Mouse (Mus musculus) T-cell, adult 2 months (primary cell): Measurements from ENCODE around the gene Nav2.

Source experiments
- DNase-seq: peaks from one replicate; pipeline ENCODE4 v3.0.0; 2022; ENCODE audit warnings: low spot score

Gene Nav2

DNA sequence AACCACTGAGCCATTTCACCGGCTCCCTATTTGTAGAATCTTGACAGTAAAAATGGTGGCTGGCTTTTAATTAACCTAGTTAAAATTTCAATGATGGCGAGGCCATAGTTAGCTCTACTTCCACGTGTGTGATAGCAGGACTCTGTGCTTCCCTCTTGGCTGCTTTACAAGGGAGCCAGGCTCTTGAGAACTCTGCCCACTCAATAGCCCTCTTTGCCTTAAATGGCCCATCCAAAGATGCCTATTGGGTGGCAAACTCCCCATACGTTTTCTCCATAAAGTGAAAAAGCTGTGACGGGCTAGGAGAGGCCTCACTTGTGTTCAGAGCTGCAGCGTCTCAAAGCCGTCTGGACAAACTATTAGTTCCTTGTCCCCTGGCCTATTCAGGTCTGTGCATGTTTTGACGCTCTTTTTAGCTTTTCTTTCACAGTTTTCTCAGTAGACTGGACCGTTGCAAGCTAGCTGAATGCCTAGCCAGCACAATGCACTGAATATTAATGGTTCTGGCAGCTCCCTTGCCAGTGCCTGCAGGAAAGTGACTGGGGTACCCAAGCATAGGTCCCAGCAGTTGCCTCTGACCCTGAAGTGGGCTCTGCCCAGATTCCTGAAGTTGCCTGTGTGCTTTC, 453.1 kb downstream of the Nav2 start:
- no peak for DNase-seq

DNA sequence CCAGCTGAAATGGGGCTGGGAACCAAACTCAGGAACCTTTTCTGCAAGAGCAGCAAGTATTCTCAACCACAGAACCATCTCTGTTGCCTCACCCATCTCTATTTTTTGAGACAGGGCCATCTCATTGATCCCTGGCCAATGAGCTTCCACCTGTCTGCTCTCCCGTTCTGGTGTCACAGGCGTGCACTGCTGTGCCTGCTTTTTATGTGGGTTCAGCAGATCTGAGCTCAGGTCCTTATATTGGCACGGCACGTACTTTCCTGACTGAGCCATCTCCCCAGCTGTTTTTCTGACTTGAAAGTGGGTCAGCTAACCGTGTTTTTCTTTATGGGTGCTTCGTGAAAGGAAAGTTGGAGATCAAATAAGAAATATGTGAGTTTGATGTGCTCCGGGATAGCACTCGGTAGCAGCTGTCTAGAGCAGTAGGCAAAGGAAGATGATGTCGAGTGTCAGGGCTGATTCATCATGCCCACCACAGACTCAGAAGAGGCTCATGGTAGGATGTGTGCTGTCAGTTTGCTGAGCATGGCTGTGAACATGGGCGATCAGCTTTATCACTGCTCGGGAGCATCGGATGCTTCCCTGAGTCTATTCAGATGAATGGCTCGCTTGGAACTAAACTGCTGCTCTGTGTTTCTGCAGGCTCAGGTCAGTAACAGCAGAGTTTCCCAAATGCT, 456.1 kb downstream of the Nav2 start:
- DNase-seq = peak; percentile 47

DNA sequence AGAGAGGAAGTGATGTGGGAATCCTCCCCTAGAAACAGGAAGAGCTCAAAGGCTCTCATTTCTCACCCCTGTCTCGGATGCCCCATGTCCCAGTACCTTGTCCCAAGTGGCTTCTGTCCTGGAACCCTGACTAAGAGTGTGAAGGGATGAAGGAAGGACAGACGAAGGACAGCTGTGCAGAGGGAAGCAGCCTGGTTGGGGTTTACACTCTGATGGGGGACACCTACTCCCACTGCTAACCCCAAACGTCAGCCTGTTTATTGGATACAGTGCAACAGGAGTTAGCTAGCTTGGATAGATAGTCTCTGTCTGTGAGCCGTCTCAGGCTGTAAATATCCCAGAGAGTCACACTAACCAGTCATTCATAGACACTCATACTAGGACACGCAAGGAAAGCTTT, 460.1 kb downstream of the Nav2 start:
- DNase-seq = no peak

DNA sequence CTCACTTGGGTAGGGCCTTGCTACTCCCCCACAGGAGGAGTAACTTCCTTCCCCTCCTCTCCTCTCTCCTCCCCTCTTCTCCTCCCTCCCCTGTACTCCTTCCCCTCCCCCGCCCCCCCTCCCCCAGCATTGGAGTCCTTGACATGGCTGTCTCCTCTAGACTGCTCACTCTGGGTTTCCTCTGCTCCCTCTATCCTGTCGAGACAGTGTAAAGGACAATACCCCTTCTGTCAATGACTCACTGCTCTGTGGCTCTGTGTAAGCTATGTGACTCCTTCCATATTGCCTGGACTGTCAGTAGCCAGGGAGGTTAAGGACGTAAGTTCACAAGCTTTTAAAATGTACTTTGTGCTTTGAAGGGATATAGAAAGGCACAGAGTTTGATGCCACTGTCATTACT, 460.5 kb downstream of the Nav2 start:
- DNase-seq = no peak

DNA sequence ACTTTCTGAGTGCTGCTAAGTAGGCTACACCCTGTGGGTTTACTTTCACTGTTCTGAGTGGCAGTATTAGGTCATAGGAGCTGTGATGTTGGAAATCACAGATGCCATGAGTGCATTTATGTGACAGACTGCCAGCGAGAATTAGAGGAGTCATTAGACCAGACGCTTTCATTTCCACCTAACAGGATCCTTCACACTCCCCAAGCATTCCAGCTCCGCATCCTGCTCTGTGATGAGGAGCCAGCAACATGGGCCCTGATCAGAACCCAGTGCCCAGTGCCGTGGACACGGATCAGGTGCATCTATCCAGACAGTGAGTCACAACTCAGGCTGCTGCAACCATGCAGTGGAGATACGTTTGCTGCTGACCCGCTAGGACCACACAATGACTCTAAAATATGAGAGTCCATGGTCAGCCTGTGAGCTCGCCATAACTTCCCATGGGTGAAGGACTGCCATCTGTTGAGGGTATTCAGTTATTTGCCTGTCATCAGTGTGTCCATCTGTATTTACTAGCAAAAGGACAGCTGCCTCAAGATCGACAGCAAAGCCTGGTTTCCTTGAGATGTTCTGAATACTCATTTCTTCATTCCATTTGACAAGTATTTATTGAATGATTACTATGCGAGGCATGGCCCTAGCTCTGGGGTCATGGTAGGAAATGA, 461.4 kb downstream of the Nav2 start:
- DNase-seq = no peak

DNA sequence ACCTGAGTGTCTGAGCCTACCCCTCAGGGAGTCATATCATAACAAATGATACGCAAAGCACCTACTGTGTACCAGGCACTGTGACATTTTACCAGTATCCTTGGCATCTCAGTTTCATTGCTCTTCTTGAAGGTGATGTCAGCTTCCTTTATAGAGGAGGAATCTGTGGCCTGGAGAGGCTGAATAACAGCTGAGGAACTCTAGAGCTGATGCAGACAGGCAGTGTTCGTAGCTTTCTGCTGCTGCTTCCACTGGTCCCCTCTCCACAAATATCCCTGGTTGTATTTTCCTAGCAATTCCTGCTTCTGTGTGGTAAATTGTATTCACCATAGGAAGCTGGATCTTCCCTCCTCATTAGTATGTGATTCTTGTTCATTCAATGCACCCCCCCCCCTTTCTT, 462.8 kb downstream of the Nav2 start:
- no peak for DNase-seq

DNA sequence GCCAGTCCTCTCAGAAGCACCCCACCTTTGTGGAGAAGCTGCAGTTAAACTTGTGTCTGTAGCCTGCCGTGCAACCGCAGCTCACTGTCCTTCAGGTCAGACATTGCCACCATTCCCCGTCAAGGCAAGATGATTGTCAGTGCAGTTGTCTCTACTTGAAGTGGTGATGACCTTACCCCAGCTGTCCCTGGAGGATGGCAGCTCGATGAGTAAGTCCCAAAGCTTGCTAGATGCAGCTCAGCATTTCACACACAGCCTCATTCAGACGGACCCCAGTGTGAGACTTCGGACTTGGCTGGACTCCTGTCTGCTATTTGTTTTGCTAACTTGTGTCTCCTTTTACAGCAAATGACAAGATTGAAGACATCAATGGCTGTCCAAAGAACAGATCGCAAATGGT, 463.5 kb downstream of the Nav2 start:
- DNase-seq = no peak

DNA sequence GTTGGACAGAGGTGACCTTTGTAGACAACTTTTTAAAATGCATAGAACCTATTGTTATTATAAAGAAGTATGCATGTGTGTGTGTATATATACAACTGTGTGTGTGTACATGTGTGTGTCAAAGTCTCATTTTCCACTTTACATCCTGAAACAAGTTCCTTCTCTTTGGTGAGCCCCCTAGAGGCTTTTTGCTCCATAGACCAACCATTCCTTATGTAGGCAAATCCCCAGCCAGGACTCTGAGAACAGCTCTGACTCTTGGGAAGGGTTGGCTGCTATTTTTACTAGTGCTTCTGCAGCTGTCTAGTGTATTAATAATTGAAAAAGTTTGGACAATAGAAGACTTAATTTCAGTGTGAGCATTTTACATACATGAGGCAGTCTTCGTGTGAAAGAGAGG, 464.7 kb downstream of the Nav2 start:
- no peak for DNase-seq

DNA sequence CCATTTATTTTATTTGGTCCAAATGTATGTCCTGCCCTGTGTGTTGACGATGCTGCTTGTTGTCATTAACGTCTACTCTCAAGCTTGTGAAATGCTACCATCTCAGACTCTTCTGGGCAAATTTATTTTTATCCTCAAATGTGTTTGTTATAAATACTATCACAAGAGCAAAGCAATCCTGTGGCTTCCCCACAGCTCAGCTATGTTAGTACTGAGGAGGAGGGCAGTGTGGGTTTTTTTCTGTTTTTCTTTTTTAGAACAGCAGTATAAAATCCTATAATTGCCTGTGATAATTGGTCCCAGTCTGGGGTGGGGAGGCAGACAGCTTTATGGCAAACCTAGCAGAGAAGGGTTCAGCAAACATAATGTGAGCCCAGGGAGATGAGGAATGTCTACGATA, 465.1 kb downstream of the Nav2 start:
- no peak for DNase-seq

DNA sequence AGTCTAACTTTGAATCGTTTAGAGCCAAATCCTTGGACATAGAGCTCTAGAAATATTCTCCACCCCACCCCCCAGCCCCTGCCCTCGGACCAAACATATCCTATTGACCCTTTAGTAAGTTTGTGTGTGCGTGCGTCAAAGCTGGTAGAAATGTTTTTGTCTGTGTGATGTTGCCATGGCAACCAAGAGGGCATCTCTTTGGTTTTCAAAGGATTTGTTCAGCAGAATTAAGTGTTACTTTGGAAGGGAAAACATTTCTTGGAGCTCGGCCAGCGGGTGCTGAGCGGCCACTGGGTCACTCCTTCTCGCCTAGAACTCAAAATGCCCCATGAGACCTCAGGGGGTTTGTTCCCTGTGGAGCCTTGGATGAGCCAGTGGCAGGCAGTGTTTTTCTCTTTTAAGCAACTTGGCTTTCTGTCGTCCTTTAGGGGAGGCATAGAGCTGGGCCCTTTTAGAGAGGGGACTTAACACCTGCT, 467.0 kb downstream of the Nav2 start:
- DNase-seq = no peak

DNA sequence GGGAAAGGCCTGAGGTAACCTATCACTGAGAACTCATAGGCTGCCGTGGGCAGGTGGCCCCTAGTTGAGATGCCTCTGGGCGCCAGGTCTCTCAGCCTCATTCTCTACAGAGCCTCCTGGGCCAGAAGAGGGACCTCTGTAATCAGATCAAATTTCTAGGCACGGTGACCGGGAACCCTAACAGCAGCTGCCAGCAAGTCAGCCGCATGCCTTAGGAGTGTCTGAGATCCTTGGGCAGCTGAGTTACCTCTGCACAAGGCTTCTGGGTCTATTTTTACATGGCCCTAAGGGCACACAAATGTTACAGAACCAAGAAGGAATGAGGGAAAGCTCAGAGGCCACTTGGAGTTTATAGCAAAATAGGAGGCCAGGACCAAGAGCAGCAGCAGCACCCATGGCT, 470.1 kb downstream of the Nav2 start:
- DNase-seq = no peak

DNA sequence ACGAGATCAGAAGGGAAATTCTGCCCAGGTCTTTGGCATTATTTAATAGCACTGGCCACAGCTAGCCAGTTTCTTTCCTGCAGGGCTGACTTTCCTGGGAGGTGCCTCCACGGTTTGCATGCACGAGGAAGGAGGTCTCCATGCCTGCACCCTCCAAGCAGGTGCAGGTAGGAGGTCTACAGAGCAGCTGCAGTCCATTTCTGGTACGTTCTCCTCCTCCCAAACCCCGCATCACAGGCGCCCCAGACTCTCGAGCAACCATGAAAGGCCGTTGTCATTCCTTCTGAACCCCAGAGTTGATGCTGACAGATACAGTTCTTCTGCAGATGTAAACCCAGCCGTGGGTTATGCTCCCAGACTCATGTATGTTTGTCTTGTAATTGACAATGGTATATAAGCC, 472.4 kb downstream of the Nav2 start:
- DNase-seq = no peak

DNA sequence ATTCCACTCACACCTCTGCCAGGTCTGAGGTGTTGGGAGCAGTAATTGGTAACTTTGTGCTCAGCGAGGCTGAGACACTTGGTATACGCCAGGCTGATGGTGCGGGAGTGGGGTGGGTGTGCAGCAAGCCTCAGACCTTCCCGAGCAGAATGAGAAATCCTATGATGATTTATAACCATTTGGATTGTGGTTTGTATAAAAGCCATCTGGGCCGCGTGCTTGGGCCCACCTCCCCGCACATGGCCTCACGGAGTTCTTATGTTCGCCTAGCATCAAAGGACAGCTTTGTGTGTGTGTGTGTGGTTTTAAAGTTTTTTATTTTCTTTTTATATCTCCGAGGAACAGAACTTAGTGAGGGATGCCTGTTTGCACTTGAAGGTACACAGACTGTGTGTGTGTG, 474.4 kb downstream of the Nav2 start:
- no peak for DNase-seq

DNA sequence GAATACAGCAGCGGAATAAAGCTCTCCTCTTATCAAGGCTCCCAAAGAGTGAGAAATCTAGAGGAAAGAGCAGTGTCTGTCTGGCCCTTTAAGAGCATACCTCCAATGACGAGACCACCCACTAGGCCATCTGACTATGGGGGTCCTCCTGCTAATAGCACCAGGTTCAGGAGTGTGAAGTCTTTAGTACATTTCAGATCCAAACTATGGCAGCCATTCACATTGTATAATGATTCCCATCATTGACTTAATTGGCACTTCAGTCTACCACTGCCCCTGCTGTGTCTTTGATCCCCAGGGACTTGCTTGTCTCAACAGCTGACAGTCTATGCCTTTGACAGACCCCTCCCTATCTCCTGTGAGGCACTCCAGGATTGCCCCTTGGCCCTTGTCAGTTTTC, 479.6 kb downstream of the Nav2 start:
- no peak for DNase-seq

DNA sequence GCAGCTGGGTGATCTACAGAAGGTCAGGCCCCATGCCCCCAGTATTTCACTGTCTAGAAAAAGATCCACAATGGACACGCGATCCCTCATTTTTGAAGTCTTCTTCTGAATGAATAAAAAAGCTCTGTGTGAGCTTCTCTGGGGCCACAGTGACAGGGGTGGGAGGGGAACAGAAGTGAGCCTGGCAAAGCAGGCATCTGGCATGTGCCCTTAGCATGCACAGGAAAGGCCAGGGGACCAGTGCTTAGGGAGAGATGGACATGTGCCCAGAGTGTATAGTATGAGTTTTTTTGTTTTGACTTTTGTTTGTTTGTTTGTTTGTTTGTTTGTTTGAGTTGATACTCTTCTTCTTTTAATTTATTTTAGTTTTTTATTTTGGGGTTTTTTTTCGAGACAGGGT, 481.8 kb downstream of the Nav2 start:
- DNase-seq = no peak

DNA sequence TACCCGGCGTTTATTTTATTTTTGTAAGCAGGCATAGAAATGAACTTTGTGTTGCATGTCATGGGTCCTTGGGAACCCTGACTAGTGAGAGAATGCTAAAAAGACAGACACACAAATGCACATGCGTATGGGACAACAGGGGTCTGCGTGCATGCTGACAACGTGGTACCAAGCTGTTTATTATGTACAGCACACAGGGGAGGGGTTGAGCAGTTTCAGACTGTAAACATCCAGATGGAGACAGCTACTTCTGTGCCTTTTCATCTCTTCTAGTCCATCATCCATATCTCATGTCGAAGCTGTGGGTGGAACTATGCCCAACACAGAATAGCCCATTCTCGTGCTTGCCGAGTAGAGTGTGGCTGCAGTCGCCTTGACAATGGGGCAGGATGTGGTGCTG, 482.3 kb downstream of the Nav2 start:
- DNase-seq = no peak

DNA sequence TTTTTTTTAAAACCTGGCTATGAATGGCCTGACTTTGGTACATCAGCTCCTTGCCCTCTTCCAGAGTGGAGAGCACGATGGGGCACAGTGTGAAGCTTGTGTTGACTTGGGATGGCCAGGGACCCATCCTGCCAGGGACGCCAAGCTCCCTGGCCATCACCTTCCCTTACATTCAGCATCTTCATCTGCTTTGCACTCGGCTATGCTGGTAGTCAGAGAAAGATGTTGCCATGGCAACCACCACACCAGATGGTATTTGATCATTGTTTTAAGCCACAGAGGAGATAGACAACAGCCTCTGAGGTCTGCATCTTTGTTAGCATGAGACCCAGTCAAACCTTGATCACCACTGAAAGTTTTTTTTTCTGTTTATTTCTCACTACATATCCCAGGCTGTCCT, 483.7 kb downstream of the Nav2 start:
- no peak for DNase-seq

DNA sequence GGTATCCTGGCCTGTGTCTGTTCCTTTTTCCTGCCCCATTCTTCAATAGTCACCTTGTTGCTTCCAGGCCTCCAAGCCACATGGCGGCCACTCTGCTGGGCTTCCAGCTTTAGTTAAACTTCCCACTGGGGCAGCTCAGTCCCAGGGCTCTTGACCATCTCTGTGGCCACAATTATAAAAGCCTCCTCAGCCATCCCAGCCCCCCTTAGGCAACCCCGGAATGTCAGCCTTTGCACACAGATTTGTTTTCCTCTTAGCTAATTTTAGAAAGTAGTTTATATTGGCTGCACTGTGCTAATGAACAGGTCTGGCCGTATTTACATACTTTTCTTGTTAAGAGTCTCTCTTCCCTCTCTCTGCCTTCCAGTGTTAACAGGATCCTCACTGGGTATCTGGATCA, 484.3 kb downstream of the Nav2 start:
- no peak for DNase-seq

DNA sequence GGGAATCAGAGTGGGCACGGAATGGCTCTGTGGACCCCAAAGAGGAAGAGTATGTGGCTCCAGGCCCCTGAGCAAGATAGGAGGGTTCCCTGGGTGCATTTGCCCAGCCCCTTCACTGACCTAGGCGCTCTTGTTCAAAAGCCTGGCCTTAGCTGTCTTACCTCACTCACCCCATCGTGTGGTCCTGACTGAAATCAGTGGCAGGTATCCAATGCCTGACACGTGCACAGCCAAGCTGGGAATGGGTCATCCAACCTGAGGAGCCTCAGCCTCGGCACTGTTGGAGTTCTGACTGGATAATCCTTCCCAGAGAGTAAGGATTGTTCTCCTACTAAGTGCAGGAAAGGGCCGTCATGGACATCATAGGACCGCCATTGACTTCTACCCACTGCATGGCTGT, 485.3 kb downstream of the Nav2 start:
- no peak for DNase-seq

DNA sequence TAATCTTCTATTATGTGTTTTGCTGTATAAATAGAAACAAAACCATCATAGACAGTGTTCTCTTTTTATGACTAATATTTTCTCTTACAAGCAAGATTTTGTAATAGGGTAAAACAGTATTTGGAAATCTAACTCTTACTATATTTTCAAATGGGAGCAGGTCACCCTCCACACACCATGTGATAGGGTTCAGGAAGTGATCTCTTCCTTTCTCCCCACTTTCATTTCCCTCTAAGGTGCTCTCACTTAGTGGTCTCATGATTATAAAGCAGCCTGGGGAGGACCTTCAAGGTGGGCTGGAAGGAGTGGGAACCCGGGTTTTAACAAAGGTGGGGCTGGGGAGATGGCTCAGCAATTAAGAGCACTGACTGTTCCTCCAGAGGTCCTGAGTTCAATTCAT, 487.7 kb downstream of the Nav2 start:
- no peak for DNase-seq

DNA sequence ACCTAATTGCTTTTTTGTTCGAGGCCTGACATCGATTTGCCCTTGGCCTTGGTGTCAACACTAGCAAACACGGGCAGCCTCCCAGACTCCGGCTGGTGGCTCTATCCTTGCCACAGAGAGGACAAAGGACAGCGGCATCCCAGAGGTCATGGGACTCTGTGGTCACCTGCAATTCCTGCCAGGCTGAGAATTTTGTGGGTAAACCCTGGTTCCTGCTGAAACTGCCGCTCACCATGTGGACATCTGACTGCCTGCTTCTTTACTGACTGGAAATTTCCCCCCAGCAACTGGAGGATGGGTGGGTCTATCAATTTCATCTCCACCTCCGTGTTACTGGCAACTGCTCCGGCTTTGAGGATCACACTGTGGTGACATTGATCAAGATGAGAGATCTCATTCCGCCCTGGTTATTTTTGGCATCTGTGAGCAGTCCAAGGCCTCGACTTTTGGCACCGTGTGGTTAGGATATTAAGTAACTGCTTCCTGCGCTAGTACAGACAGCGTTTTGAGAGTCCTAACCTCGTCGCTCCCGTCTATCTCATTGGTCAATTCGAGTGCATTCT, 489.0 kb downstream of the Nav2 start:
- no peak for DNase-seq

DNA sequence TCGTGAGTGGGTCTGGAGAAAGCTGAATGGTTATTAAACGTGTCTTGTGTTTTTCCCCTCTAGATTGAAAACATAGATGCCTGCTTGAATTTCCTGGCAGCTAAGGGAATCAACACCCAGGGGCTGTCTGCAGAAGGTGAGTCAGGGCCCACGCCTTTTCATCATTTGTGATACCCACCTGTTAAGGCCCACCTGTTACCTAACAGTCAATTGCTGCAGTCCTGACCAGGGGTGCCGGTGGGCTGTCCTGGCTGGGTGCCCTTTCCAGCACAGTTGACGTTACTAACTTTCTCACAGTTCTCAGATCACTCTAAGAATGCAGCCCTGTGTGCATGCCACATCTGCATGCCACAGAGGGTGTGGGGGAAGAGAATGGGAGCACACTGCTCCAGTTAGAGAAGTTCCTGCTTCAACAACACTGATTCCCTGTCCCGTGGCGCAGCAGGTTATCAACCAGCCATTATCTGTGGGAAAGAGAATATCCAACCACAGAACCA, 489.6 kb downstream of the Nav2 start:
- no peak for DNase-seq

DNA sequence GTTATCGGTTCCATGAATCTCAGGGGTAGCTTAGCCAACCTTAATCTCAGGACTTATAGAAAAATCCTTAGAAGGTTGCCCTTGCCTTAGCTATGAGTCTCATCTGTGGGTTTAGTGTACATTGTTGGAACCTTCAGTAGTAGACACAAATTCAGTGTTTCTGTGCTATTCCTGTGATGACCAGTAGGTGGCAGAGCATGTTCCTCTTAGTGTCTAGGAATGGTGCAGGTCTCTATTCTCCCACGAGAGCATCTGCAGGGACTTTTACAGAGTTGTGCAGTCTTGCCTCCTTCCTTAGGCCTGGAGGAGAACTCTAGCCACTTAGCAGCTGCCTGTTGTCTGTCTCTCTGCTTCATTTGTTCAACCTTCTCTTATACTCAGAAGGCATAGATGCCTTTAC, 490.8 kb downstream of the Nav2 start:
- DNase-seq = peak; percentile 46
